Mouse (Mus musculus) stomach, embryonic 14.5 days (tissue): ENCODE results near the gene Dab1. TPM values are rescaled to one million over a fixed set of nuclear protein-coding genes. Genes with fewer than 3 reads are reported as not detected.

ENCODE experiments used
- ATAC-seq: fragments of 200-750 bp; cut with Nextera tagmentation; 2 replicates; pipeline ENCODE4 v1.8.0; 2017; ENCODE audit warnings: low read depth, moderate TSS enrichment; ENCODE audit not compliant: insufficient number of reproducible peaks, insufficient read depth, low FRiP score
- H3K27ac ChIP-seq: fragments of 300-500 bp; sonication (generic); 2 replicates; pipeline ENCODE4 v1.5.1; 2014; ENCODE audit warnings: mild to moderate bottlenecking, low read length, moderate library complexity, mixed read lengths
- H3K27me3 ChIP-seq: fragments of 300-500 bp; sonication (generic); 2 replicates; pipeline ENCODE4 v1.6.1; 2014; ENCODE audit warnings: low read length, control low read depth, mixed read lengths; ENCODE audit not compliant: control insufficient read depth, insufficient read depth
- H3K36me3 ChIP-seq: fragments of 300-500 bp; sonication (generic); 2 replicates; pipeline ENCODE4 v1.6.1; 2014; ENCODE audit warnings: mild to moderate bottlenecking, control low read depth, low read length, moderate library complexity, mixed read lengths; ENCODE audit not compliant: control insufficient read depth, insufficient read depth
- H3K4me1 ChIP-seq: fragments of 300-500 bp; sonication (generic); 2 replicates; pipeline ENCODE4 v1.6.1; 2014; ENCODE audit warnings: low read length, control low read depth, mixed read lengths; ENCODE audit not compliant: control insufficient read depth, insufficient read depth
- H3K4me2 ChIP-seq: fragments of 300-500 bp; sonication (generic); replicated peaks from 2 replicates; pipeline ENCODE4 v1.6.1; 2014; ENCODE audit warnings: low read depth, low read length, control low read depth
- H3K4me3 ChIP-seq: fragments of 300-500 bp; sonication (generic); 2 replicates; pipeline ENCODE4 v1.5.1; 2014; ENCODE audit warnings: low read depth, low read length, control low read depth
- H3K9ac ChIP-seq: fragments of 300-500 bp; sonication (generic); replicated peaks from 2 replicates; pipeline ENCODE4 v1.6.1; 2014; ENCODE audit warnings: low read depth, mild to moderate bottlenecking, control low read depth, low read length, moderate library complexity, mixed read lengths
- H3K9me3 ChIP-seq: fragments of 300-500 bp; sonication (generic); 2 replicates; pipeline ENCODE4 v1.6.1; 2016; ENCODE audit warnings: low read depth, low read length, control low read depth; ENCODE audit not compliant: control insufficient read depth
- WGBS: fragments of 180-500 bp; shearing (Covaris S2); extraction: QIAGEN DNeasy Blood & Tissue Kit; methylation state at CpG from one replicate; pipeline ENCODE4 v1.1.7; 2014; 5-methylcytosine and 5-hydroxymethylcytosine counted together
- polyA plus RNA-seq: library from polyadenylated mRNA; unstranded; fragments of >200 nt; fragmentation: Nextera tagmentation; extraction: Ambion mirVana; gene quantifications from 2 replicates; pipeline ENCODE4 v1.2.1, GENCODE M21; 2014

Gene Dab1
- polyA plus RNA-seq, 1 experiment from 2014 or later = 8.5 TPM

DNA sequence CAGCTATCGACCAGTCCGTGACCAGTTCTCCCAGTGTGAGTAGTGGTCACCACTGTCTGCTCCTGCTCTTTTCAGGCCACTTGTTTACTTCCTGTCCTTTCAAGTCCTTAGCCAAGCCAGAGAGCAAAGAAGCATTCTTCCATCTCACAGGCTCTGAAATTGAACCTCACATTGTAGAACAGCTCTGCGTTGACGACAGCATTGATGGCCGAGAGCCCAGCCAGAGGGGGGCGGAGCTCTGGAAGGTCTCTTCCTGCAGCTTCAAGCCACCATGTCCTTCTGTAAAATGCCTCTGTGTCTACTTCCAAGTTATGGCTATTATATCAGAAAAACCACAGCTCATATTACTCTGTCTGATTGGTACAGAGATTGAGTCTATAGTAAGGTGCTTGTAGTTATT is 1127.3 kb downstream of the Dab1 start:
- Histone ChIP-seq H3K27ac (no peak overlapping the region), H3K27me3 (no peaks in the 10 kb centered on the region), H3K9me3 (no peaks in the 10 kb centered on the region), H3K9ac (no peak overlapping the region), H3K4me1 (no peaks in the 10 kb centered on the region), H3K4me2 (no peak overlapping the region), H3K4me3 (no peak overlapping the region), H3K36me3 (no peaks in the 10 kb centered on the region)
- no peak for ATAC-seq
- WGBS = 55% methylated on average over 6 of the region's 6 CpGs

DNA sequence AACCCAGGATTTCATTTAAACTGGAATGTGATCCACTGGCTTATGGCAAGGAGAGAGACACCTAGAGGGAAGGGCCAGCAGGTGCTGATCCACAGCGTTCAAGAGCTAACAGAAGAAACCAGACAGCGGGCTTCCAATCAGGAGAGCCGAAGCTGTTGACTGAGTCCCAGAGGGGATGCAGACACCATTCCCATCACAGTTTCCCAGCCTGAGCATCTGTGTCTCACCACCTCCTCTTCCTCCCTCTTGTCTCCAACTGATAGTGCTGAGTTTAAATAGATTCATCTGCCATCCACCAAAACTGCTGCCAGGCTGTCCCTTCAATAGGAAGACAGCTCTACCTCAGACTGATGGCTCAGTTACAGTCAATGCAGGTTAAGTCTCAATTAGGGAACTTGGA is 1134.9 kb downstream of the Dab1 start:
- no peaks in the 10 kb centered on the region for H3K4me1 ChIP-seq
- no peak overlapping the region for H3K4me2 ChIP-seq
- no peaks in the 10 kb centered on the region for H3K36me3 ChIP-seq
- no peak overlapping the region for H3K9ac ChIP-seq
- no peak overlapping the region for H3K27ac ChIP-seq
- WGBS = 65% methylated on average over 3 of the region's 3 CpGs
- no peaks in the 10 kb centered on the region for H3K27me3 ChIP-seq
- no peaks in the 10 kb centered on the region for H3K9me3 ChIP-seq
- ATAC-seq = no peak
- no peak overlapping the region for H3K4me3 ChIP-seq

DNA sequence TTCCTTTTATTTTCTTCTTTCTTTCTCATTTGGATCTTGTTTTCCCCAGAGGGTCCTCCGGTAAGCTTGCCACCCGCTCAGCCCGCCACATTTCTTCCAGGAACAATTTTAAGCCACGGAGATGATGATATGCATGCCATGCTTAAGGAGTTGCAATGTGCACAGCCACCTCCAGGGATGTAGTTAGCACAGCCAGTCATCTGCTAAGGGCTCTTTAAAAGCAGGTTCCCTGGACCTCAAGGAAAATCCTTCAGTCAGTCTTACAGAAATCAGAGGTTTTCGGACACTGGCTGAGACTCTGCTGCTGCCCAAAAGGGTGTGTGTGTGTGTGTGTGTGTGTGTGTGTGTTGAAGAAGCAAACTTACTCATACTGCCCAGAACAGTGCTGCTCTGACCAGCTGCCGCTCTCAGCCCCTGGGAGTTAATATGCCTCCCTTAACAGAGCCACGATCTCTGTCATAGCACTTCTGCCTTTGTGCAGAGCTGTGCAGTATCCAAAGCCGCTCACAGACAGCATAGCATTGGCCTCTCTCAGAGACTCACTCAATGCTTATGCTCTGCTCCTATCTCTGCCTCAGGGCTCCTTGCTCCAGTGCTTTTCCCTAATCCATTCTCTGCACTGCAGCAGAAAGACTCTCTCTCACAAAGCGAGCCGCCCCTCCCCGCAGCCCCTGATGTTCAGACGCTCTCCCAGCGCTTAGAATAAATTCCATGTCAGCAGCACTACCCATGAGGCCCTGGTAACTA is 1141.9 kb downstream of the Dab1 start:
- 63% methylated on average over 13 of the region's 13 CpGs for WGBS
- H3K36me3 ChIP-seq = no peaks in the 10 kb centered on the region
- ATAC-seq = no peak
- no peak overlapping the region for H3K27ac ChIP-seq
- H3K27me3 ChIP-seq = no peaks in the 10 kb centered on the region
- H3K4me1 ChIP-seq = no peaks in the 10 kb centered on the region
- no peaks in the 10 kb centered on the region for H3K9me3 ChIP-seq
- no peak overlapping the region for H3K4me3 ChIP-seq
- no peak overlapping the region for H3K9ac ChIP-seq
- no peak overlapping the region for H3K4me2 ChIP-seq

DNA sequence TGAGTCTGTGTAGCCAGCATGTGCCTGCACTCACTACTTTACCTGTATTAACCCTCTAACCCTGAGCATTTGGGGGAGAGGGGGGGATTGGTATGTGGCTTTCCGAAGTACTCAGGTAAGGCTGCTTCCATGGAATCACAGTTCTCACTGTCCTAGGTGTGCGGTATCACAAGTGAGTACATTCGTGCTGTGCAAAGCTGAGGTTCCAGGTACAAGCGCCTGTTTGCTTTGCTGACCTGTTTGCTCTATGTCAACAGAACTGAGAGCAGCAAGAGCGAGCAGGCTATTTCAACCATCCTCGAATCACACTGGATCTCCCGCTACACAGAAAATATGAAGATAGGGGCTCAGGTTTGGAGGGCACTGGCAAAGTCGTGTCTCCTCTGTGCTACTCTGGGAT is 1146.9 kb downstream of the Dab1 start, which contains the start of gene C8b:
Gene C8b (plus strand): TSS at position 253 of the 400 bp plus-strand sequence.
- H3K9ac ChIP-seq = no peak within 1 kb of the TSS
- 73% methylated on average over 8 of the region's 8 CpGs for WGBS
- ATAC-seq = no peak
- H3K4me2 ChIP-seq = no peak within 1 kb of the TSS
- H3K4me1 ChIP-seq = no peaks in the 10 kb centered on the region
- H3K9me3 ChIP-seq = no peaks in the 10 kb centered on the region
- no peaks in the 10 kb centered on the region for H3K27me3 ChIP-seq
- H3K36me3 ChIP-seq = no peaks in the 10 kb centered on the region
- H3K4me3 ChIP-seq = no peak within 1 kb of the TSS
- H3K27ac ChIP-seq = no peak within 1 kb of the TSS

DNA sequence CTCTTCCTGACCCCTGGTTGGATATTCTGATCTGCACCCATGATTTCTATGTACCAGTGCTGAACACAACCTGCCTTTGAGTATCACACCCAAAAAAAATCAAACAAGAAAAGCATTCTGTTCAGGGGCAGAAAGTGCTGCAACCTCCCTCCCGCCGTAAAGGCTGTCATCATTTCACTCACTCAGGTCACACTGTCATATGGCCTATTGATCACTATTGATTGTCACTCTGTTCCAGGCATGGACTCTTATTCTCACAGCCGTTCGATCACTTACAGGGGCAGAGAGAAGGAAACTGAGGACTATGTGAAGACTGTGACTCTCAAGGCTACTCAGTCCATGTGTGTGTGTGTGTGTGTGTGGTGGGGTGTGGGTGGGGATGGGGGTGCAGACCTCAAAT is 1149.0 kb downstream of the Dab1 start:
- H3K4me3 ChIP-seq = no peak overlapping the region
- H3K27me3 ChIP-seq = no peaks in the 10 kb centered on the region
- H3K4me1 ChIP-seq = no peaks in the 10 kb centered on the region
- H3K9ac ChIP-seq = no peak overlapping the region
- H3K4me2 ChIP-seq = no peak overlapping the region
- H3K9me3 ChIP-seq = no peaks in the 10 kb centered on the region
- WGBS = 70% methylated on average over 4 of the region's 4 CpGs
- no peak for ATAC-seq
- H3K36me3 ChIP-seq = no peaks in the 10 kb centered on the region
- H3K27ac ChIP-seq = no peak overlapping the region

DNA sequence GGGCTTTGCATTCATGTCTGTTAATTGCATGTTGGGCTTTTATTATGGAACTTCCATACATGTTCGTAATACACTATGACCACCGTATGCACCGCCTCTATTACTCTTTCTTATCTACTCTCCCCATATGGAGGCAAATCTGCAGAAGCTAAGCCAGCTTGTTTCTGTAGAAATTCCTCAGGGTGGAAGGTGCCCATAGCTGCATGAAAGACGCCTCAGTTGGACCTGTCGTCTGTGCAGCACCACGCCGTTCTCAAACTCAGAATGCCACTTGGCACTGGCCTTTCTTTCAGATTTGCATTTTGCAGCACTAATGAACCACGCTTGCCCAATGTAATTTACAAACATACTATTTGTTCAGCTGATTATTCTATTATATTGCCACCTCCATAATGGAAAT is 1150.4 kb downstream of the Dab1 start:
- no peak overlapping the region for H3K9ac ChIP-seq
- ATAC-seq = no peak
- no peak overlapping the region for H3K4me3 ChIP-seq
- no peaks in the 10 kb centered on the region for H3K27me3 ChIP-seq
- WGBS = 84% methylated on average over 8 of the region's 8 CpGs
- no peaks in the 10 kb centered on the region for H3K4me1 ChIP-seq
- no peaks in the 10 kb centered on the region for H3K9me3 ChIP-seq
- H3K27ac ChIP-seq = no peak overlapping the region
- H3K4me2 ChIP-seq = no peak overlapping the region
- H3K36me3 ChIP-seq = no peaks in the 10 kb centered on the region

DNA sequence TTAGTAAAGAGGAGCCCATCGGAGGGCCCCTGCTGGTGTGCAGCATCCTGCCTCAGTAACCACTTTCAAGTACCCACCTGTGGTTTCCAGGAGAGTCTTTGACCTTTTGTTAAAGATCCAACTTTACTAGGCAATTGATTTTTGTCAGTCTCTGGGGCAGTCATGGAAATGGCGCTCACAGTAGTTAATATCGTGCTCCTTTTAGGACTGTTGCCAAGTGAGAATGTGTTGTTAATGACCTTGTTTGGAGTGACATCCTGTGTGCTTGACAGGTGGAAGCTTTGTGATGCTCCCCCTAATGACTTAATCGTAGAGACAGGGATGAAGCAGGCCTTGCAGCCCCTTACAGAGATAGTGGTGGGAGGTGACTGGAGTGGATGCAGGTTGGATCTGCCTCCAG is 1151.2 kb downstream of the Dab1 start:
- Histone ChIP-seq H3K27me3 (no peaks in the 10 kb centered on the region), H3K36me3 (no peaks in the 10 kb centered on the region), H3K27ac (no peak overlapping the region), H3K9me3 (no peaks in the 10 kb centered on the region), H3K4me2 (no peak overlapping the region), H3K4me1 (no peaks in the 10 kb centered on the region), H3K9ac (no peak overlapping the region), H3K4me3 (no peak overlapping the region)
- no peak for ATAC-seq
- WGBS = 55% methylated on average over 4 of the region's 4 CpGs

DNA sequence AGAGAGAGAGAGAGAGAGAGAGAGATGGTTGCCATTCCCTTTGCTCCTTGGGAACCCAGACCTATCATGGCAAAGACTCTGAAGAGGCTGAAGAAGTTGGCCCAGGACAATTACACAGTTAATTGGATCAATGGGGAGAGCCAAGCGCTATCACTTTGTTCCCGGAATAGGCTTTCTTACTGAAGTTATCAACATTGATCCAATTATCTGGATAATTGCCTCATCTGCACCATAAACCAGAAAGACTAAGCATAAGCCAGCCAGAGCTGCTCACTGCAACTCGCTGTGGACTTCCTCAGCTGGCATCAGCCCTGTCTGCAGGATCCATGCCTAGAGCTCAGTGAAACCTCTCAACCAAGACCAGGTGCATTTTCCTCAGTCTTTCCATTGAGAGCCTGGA is 1156.4 kb downstream of the Dab1 start:
- Histone ChIP-seq H3K4me3 (no peak overlapping the region), H3K4me1 (no peaks in the 10 kb centered on the region), H3K4me2 (no peak overlapping the region), H3K9me3 (no peaks in the 10 kb centered on the region), H3K27ac (no peak overlapping the region), H3K36me3 (no peaks in the 10 kb centered on the region), H3K9ac (no peak overlapping the region), H3K27me3 (no peaks in the 10 kb centered on the region)
- ATAC-seq = no peak
- WGBS = 71% methylated on average over 3 of the region's 3 CpGs

DNA sequence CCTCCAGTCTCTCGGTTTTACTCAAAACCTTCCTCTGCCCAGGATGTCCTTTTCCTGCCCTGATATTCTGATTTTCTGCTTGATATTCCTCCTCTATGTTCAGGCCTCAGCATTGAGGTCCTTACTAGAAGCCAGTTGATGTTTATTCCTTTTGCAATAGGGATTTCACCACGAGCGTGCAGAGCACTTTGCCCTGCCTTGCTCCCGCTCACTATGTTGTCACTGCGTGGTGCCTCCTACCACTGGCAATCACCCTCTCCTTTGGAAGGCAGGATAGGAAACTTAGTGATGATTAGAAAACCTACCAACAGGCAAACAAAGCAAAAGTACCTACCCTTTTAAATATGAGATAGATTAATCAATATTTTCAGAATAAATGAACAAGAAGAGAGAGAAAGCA is 1160.3 kb downstream of the Dab1 start:
- Histone ChIP-seq H3K27ac (no peak overlapping the region), H3K4me1 (no peaks in the 10 kb centered on the region), H3K9me3 (no peaks in the 10 kb centered on the region), H3K9ac (no peak overlapping the region), H3K27me3 (no peaks in the 10 kb centered on the region), H3K4me2 (no peak overlapping the region), H3K36me3 (no peaks in the 10 kb centered on the region), H3K4me3 (no peak overlapping the region)
- ATAC-seq = no peak
- WGBS = 84% methylated on average over 5 of the region's 5 CpGs
